Mouse (Mus musculus) kidney, embryonic 15.5 days (tissue): ENCODE measurements around the gene Atpif1. TPM values are rescaled to one million over a fixed set of nuclear protein-coding genes. Genes with fewer than 3 reads are reported as not detected.

Experiments used
- ATAC-seq: fragments of 200-750 bp; cut with Nextera tagmentation; replicated peaks from 2 replicates; pipeline ENCODE4 v1.8.0; 2017; ENCODE audit warnings: moderate TSS enrichment; ENCODE audit not compliant: low FRiP score
- H3K27ac ChIP-seq: fragments of 300-500 bp; sonication (generic); 2 replicates; pipeline ENCODE4 v1.5.1; 2015; ENCODE audit warnings: mild to moderate bottlenecking, inconsistent platforms
- H3K27me3 ChIP-seq: fragments of 300-500 bp; sonication (generic); 2 replicates; pipeline ENCODE4 v1.6.1; 2015; ENCODE audit warnings: inconsistent platforms
- H3K36me3 ChIP-seq: fragments of 300-500 bp; sonication (generic); 2 replicates; pipeline ENCODE4 v1.6.1; 2015; ENCODE audit warnings: inconsistent platforms
- H3K4me1 ChIP-seq: fragments of 300-500 bp; sonication (generic); 2 replicates; pipeline ENCODE4 v1.6.1; 2015; ENCODE audit warnings: inconsistent platforms
- H3K4me2 ChIP-seq: fragments of 300-500 bp; sonication (generic); 2 replicates; pipeline ENCODE4 v1.6.1; 2015; ENCODE audit warnings: moderate library complexity, mild to moderate bottlenecking, inconsistent platforms
- H3K4me3 ChIP-seq: fragments of 300-500 bp; sonication (generic); replicated peaks from 2 replicates; pipeline ENCODE4 v1.5.1; 2015; ENCODE audit warnings: mild to moderate bottlenecking, inconsistent platforms
- H3K9ac ChIP-seq: fragments of 300-500 bp; sonication (generic); 2 replicates; pipeline ENCODE4 v1.6.1; 2015; ENCODE audit warnings: mild to moderate bottlenecking, inconsistent platforms
- H3K9me3 ChIP-seq: fragments of 300-500 bp; sonication (generic); replicated peaks from 2 replicates; pipeline ENCODE4 v1.6.1; 2016; ENCODE audit warnings: inconsistent platforms
- WGBS: fragments of 180-500 bp; shearing (Covaris S2); methylation state at CpG from one replicate; pipeline ENCODE4 v1.1.7; 2015; ENCODE audit warnings: mixed read lengths; 5-methylcytosine and 5-hydroxymethylcytosine counted together
- polyA plus RNA-seq: library from polyadenylated mRNA; unstranded; fragments of >200 nt; fragmentation: Nextera tagmentation; extraction: Ambion mirVana; gene quantifications from 2 replicates; pipeline ENCODE4 v1.2.1, GENCODE M21; 2015

Atpif1 gene
- polyA plus RNA-seq, 1 experiment from 2014 or later = 1,152 TPM

GRCm38 (mm10) chr4:132519188-132519587, 14.3 kb downstream of the Atpif1 start:
- Histone ChIP-seq H3K9me3 (no peaks in the 10 kb centered on the region), H3K27me3 (no peaks in the 10 kb centered on the region), H3K4me1 (peaks cover 13% of the 10 kb centered on the region), H3K27ac (no peak overlapping the region), H3K9ac (no peak overlapping the region), H3K4me2 (no peak overlapping the region), H3K4me3 (no peak overlapping the region), H3K36me3 (no peaks in the 10 kb centered on the region)
- 86% methylated on average over 3 of the region's 3 CpGs for WGBS
- no peak for ATAC-seq

- no peak overlapping the region for H3K4me2 ChIP-seq
- no peak overlapping the region for H3K9ac ChIP-seq
- ATAC-seq = peak; percentile 47; the same call in 1 of the 2 replicates
- no peaks in the 10 kb centered on the region for H3K9me3 ChIP-seq
- H3K4me3 ChIP-seq = no peak overlapping the region
- peak overlapping the region; percentile 88 for H3K27ac ChIP-seq
- 55% methylated on average over 8 of the region's 8 CpGs for WGBS
- H3K27me3 ChIP-seq = no peaks in the 10 kb centered on the region
- H3K36me3 ChIP-seq = no peaks in the 10 kb centered on the region
- H3K4me1 ChIP-seq = peaks cover 19% of the 10 kb centered on the region
These were observed 15.4 kb downstream of the Atpif1 start for GRCm38 (mm10) chr4:132518066-132518465.

- H3K4me3 ChIP-seq = peak overlapping the region; percentile 45
- H3K4me1 ChIP-seq = peaks cover 22% of the 10 kb centered on the region
- no peaks in the 10 kb centered on the region for H3K9me3 ChIP-seq
- no peaks in the 10 kb centered on the region for H3K27me3 ChIP-seq
- H3K36me3 ChIP-seq = no peaks in the 10 kb centered on the region
- H3K4me2 ChIP-seq = peak overlapping the region; percentile 94
- peak overlapping the region; percentile 51 for H3K9ac ChIP-seq
- WGBS = 21% methylated on average over 22 of the region's 22 CpGs
- ATAC-seq = peak; percentile 93
- H3K27ac ChIP-seq = peak overlapping the region; percentile 90
These were observed 17.9 kb downstream of the Atpif1 start for GRCm38 (mm10) chr4:132515369-132516155.

GRCm38 (mm10) chr4:132514555-132515135, 18.8 kb downstream of the Atpif1 start:
- H3K9ac ChIP-seq = peak overlapping the region; percentile 51
- no peaks in the 10 kb centered on the region for H3K27me3 ChIP-seq
- H3K36me3 ChIP-seq = no peaks in the 10 kb centered on the region
- H3K4me3 ChIP-seq = peak overlapping the region; percentile 45
- peak overlapping the region; percentile 90 for H3K27ac ChIP-seq
- peak overlapping the region; percentile 94 for H3K4me2 ChIP-seq
- peaks cover 23% of the 10 kb centered on the region for H3K4me1 ChIP-seq
- no peaks in the 10 kb centered on the region for H3K9me3 ChIP-seq
- ATAC-seq = no peak
- WGBS = 1% methylated on average over 21 of the region's 21 CpGs

- 34% methylated on average over 14 of the region's 14 CpGs for WGBS
- Histone ChIP-seq H3K36me3 (no peaks in the 10 kb centered on the region), H3K27me3 (no peaks in the 10 kb centered on the region), H3K4me3 (peak overlapping the region; percentile 45; the same call in 1 of the 2 replicates), H3K4me1 (peaks cover 28% of the 10 kb centered on the region), H3K27ac (no peak overlapping the region), H3K9ac (no peak overlapping the region), H3K9me3 (no peaks in the 10 kb centered on the region), H3K4me2 (peak overlapping the region; percentile 94)
- ATAC-seq = no peak
These were observed 19.8 kb downstream of the Atpif1 start for GRCm38 (mm10) chr4:132513395-132514273.

- WGBS = 72% methylated on average over 3 of the region's 3 CpGs
- no peak overlapping the region for H3K27ac ChIP-seq
- H3K27me3 ChIP-seq = no peaks in the 10 kb centered on the region
- no peak overlapping the region for H3K4me3 ChIP-seq
- H3K9ac ChIP-seq = no peak overlapping the region
- H3K4me2 ChIP-seq = no peak overlapping the region
- no peak for ATAC-seq
- H3K9me3 ChIP-seq = no peaks in the 10 kb centered on the region
- no peaks in the 10 kb centered on the region for H3K36me3 ChIP-seq
- H3K4me1 ChIP-seq = peaks cover 39% of the 10 kb centered on the region
These were observed 21.4 kb downstream of the Atpif1 start for GRCm38 (mm10) chr4:132512080-132512479.

- H3K27me3 ChIP-seq = no peaks in the 10 kb centered on the region
- H3K4me3 ChIP-seq = peak within 1 kb of the TSS; percentile 83
- H3K4me1 ChIP-seq = peaks cover 45% of the 10 kb centered on the region
- no peaks in the 10 kb centered on the region for H3K36me3 ChIP-seq
- peak; percentile 92 for ATAC-seq
- H3K9me3 ChIP-seq = no peaks in the 10 kb centered on the region
- peak within 1 kb of the TSS; percentile 82 for H3K9ac ChIP-seq
- peak within 1 kb of the TSS; percentile 82 for H3K4me2 ChIP-seq
- peak within 1 kb of the TSS; percentile 94 for H3K27ac ChIP-seq
- under 1% methylated on average over 32 of the region's 32 CpGs for WGBS
These were observed 23.1 kb downstream of the Atpif1 start, which contains the start of gene Sesn2 for GRCm38 (mm10) chr4:132510352-132510798. Gene Sesn2, minus strand, starts transcription at chr4:132510501.

- peaks cover 49% of the 10 kb centered on the region for H3K4me1 ChIP-seq
- no peaks in the 10 kb centered on the region for H3K27me3 ChIP-seq
- H3K4me2 ChIP-seq = peak overlapping the region; percentile 82
- peak overlapping the region; percentile 83 for H3K4me3 ChIP-seq
- H3K27ac ChIP-seq = peak overlapping the region; percentile 94
- H3K9me3 ChIP-seq = no peaks in the 10 kb centered on the region
- peak; percentile 78 for ATAC-seq
- WGBS = under 1% methylated on average over 52 of the region's 52 CpGs
- H3K36me3 ChIP-seq = no peaks in the 10 kb centered on the region
- H3K9ac ChIP-seq = peak overlapping the region; percentile 82
These were observed 23.7 kb downstream of the Atpif1 start for GRCm38 (mm10) chr4:132509621-132510296.

- Histone ChIP-seq H3K27me3 (no peaks in the 10 kb centered on the region), H3K4me1 (peaks cover 52% of the 10 kb centered on the region), H3K4me2 (no peak overlapping the region), H3K9ac (peak overlapping the region; percentile 18; the same call in 1 of the 2 replicates), H3K27ac (peak overlapping the region; percentile 46), H3K4me3 (no peak overlapping the region; the same call in 1 of the 2 replicates), H3K9me3 (no peaks in the 10 kb centered on the region), H3K36me3 (no peaks in the 10 kb centered on the region)
- ATAC-seq = no peak
- 47% methylated on average over 2 of the region's 2 CpGs for WGBS
These were observed 26.2 kb downstream of the Atpif1 start for GRCm38 (mm10) chr4:132507210-132507609.

- no peaks in the 10 kb centered on the region for H3K36me3 ChIP-seq
- no peak overlapping the region for H3K27ac ChIP-seq
- WGBS = 74% methylated on average over 6 of the region's 6 CpGs
- no peak overlapping the region for H3K4me2 ChIP-seq
- H3K4me1 ChIP-seq = peaks cover 52% of the 10 kb centered on the region
- H3K4me3 ChIP-seq = no peak overlapping the region
- no peaks in the 10 kb centered on the region for H3K27me3 ChIP-seq
- no peak for ATAC-seq
- H3K9ac ChIP-seq = no peak overlapping the region
- no peaks in the 10 kb centered on the region for H3K9me3 ChIP-seq
These were observed 27.2 kb downstream of the Atpif1 start for GRCm38 (mm10) chr4:132506250-132506649.

GRCm38 (mm10) chr4:132505800-132506199, 27.7 kb downstream of the Atpif1 start:
- peaks cover 52% of the 10 kb centered on the region for H3K4me1 ChIP-seq
- no peaks in the 10 kb centered on the region for H3K27me3 ChIP-seq
- H3K9me3 ChIP-seq = no peaks in the 10 kb centered on the region
- 48% methylated on average over 10 of the region's 10 CpGs for WGBS
- H3K9ac ChIP-seq = no peak overlapping the region
- ATAC-seq = no peak
- no peak overlapping the region for H3K4me2 ChIP-seq
- no peak overlapping the region for H3K4me3 ChIP-seq
- H3K36me3 ChIP-seq = peaks cover 4% of the 10 kb centered on the region; the same call in 1 of the 2 replicates
- H3K27ac ChIP-seq = no peak overlapping the region
